8 mouse cellular contexts compared by ENCODE assay signal in genomic region chrX:134019005-134019404, GRCm38 (mm10). TPM values are rescaled to one million over a fixed set of nuclear protein-coding genes. Genes with fewer than 3 reads are reported as not detected.
A peak's percentile ranks its signal among the peaks of the same experiment; 100 is the strongest.
DNase-seq lines count a peak whose midpoint lies in the region; ATAC-seq and TF ChIP-seq lines count a peak whose summit lies in the region.

No protein-coding gene starts in this region.

- H3K36me3 ChIP-seq in embryonic facial prominence, embryonic 14.5 days (ENCODE audit: control insufficient read depth, insufficient read depth, low read length) = no peaks in the 10 kb centered on the region
- H3K36me3 ChIP-seq in heart, postnatal 0 days (replicated peaks; ENCODE audit: control insufficient read depth, insufficient read depth, low read length) = no peaks in the 10 kb centered on the region
- no peaks in the 10 kb centered on the region for H3K36me3 ChIP-seq in liver, postnatal 0 days (replicated peaks; ENCODE audit: insufficient read depth, low read length)
- H3K36me3 ChIP-seq in neural tube, embryonic 14.5 days (ENCODE audit: control insufficient read depth, insufficient read depth, low read length) = no peaks in the 10 kb centered on the region
- no peaks in the 10 kb centered on the region for H3K36me3 ChIP-seq in thymus, adult 2 months (ENCODE audit: control insufficient read depth, insufficient read depth, low read length)

- H3K4me2 ChIP-seq in embryonic facial prominence, embryonic 14.5 days (ENCODE audit: low read depth, low read length) = no peak overlapping the region
- H3K4me2 ChIP-seq in heart, postnatal 0 days (ENCODE audit: low read depth, low read length) = no peak overlapping the region
- H3K4me2 ChIP-seq in liver, postnatal 0 days (ENCODE audit: low read depth, low read length) = no peak overlapping the region
- H3K4me2 ChIP-seq in neural tube, embryonic 14.5 days (ENCODE audit: low read depth, low read length) = no peak overlapping the region

- DNase-seq in CD8-positive naive resting alpha-beta T cell, adult 2 months (ENCODE audit: low read depth in 2 of 2, low spot score in 2 of 2) = peak; percentile 17 to 32
- DNase-seq in adrenal gland, postnatal 25 days = peak; percentile 34
- DNase-seq in embryonic facial prominence, embryonic 14.5 days (ENCODE audit: low spot score) = peak; percentile 59
- peak; percentile 43 for DNase-seq in heart, postnatal 0 days (ENCODE audit: low spot score)
- peak; percentile 60 to 81 for DNase-seq in kidney, postnatal 25 days
- DNase-seq in liver, postnatal 0 days = peak; percentile 48
- DNase-seq in thymus, adult 2 months = peak; percentile 60

- peak; percentile 92 for TF ChIP-seq CTCF in heart, postnatal 0 days (IDR thresholded peaks at IDR 0.05; ENCODE audit: low read depth)
- TF ChIP-seq CTCF in liver, postnatal 0 days (IDR thresholded peaks at IDR 0.05; ENCODE audit: low read depth) = peak; percentile 89
- TF ChIP-seq CTCF in thymus, adult 2 months (IDR thresholded peaks at IDR 0.05; ENCODE audit: borderline replicate concordance, control insufficient read depth, extremely low read depth, insufficient read depth, low read length, poor library complexity) = no peak

- ATAC-seq in embryonic facial prominence, embryonic 14.5 days (ENCODE audit: low read depth) = 0 out of 2 replicates have a peak, but pooled peaks have one; percentile 53
- no peak for ATAC-seq in heart, postnatal 0 days (ENCODE audit: insufficient read depth, low read depth)
- 0 out of 2 replicates have a peak, but pooled peaks have one; percentile 38 for ATAC-seq in liver, postnatal 0 days
- ATAC-seq in neural tube, embryonic 14.5 days (ENCODE audit: low read depth) = peak; percentile 90; the same call in 1 of the 2 replicates

- H3K27me3 ChIP-seq in embryonic facial prominence, embryonic 14.5 days (replicated peaks; ENCODE audit: control insufficient read depth, insufficient read depth, low read length) = no peaks in the 10 kb centered on the region
- no peaks in the 10 kb centered on the region for H3K27me3 ChIP-seq in heart, postnatal 0 days (ENCODE audit: control insufficient read depth, insufficient read depth, low read length)
- no peaks in the 10 kb centered on the region for H3K27me3 ChIP-seq in liver, postnatal 0 days (ENCODE audit: insufficient read depth, low read length)
- no peaks in the 10 kb centered on the region for H3K27me3 ChIP-seq in neural tube, embryonic 14.5 days (ENCODE audit: control insufficient read depth, insufficient read depth, low read length)
- no peaks in the 10 kb centered on the region for H3K27me3 ChIP-seq in thymus, adult 2 months (ENCODE audit: control insufficient read depth, insufficient read depth, low read length)

- H3K4me3 ChIP-seq in embryonic facial prominence, embryonic 14.5 days (ENCODE audit: low read depth, low read length) = no peak overlapping the region
- no peak overlapping the region for H3K4me3 ChIP-seq in heart, postnatal 0 days (ENCODE audit: low read depth, low read length)
- H3K4me3 ChIP-seq in liver, postnatal 0 days (ENCODE audit: low read depth, low read length) = no peak overlapping the region
- no peak overlapping the region for H3K4me3 ChIP-seq in neural tube, embryonic 14.5 days (ENCODE audit: low read depth, low read length)
- no peak overlapping the region for H3K4me3 ChIP-seq in thymus, adult 2 months (ENCODE audit: control insufficient read depth, insufficient read depth, low read length)

- WGBS in embryonic facial prominence, embryonic 14.5 days = 14% methylated on average over 9 of the region's 9 CpGs
- 5% methylated on average over 9 of the region's 9 CpGs for WGBS in heart, postnatal 0 days
- WGBS in liver, postnatal 0 days (ENCODE audit: insufficient replicate concordance) = 14% methylated on average over 9 of the region's 9 CpGs
- 13% methylated on average over 9 of the region's 9 CpGs for WGBS in neural tube, embryonic 14.5 days
- 3% methylated on average over 9 of the region's 9 CpGs for WGBS in thymus, adult 2 months

- no peak overlapping the region for H3K9ac ChIP-seq in embryonic facial prominence, embryonic 14.5 days (ENCODE audit: low read depth, low read length)
- no peak overlapping the region for H3K9ac ChIP-seq in heart, postnatal 0 days (replicated peaks; ENCODE audit: low read depth, low read length)
- H3K9ac ChIP-seq in liver, postnatal 0 days (replicated peaks) = no peak overlapping the region
- no peak overlapping the region for H3K9ac ChIP-seq in neural tube, embryonic 14.5 days (replicated peaks; ENCODE audit: low read depth, low read length)

- no peak overlapping the region for H3K27ac ChIP-seq in embryonic facial prominence, embryonic 14.5 days (replicated peaks; ENCODE audit: low read depth, low read length)
- no peak overlapping the region for H3K27ac ChIP-seq in heart, postnatal 0 days (ENCODE audit: low read depth)
- no peak overlapping the region for H3K27ac ChIP-seq in liver, postnatal 0 days (ENCODE audit: low read depth)
- H3K27ac ChIP-seq in neural tube, embryonic 14.5 days (ENCODE audit: low read depth, low read length) = no peak overlapping the region
- H3K27ac ChIP-seq in thymus, adult 2 months (ENCODE audit: control insufficient read depth, insufficient read depth, low read length) = no peak overlapping the region

- TF ChIP-seq EP300 in heart, postnatal 0 days (IDR thresholded peaks at IDR 0.05; ENCODE audit: low read depth) = no peak
- TF ChIP-seq EP300 in liver, postnatal 0 days (IDR thresholded peaks at IDR 0.05; ENCODE audit: low read depth) = no peak

- no peak for TF ChIP-seq POLR2A in thymus, adult 2 months (IDR thresholded peaks at IDR 0.05; ENCODE audit: control insufficient read depth, extremely low read depth, insufficient read depth, low read length, poor library complexity)

- H3K4me1 ChIP-seq in embryonic facial prominence, embryonic 14.5 days (ENCODE audit: control insufficient read depth, insufficient read depth, low read length) = no peaks in the 10 kb centered on the region
- no peaks in the 10 kb centered on the region for H3K4me1 ChIP-seq in heart, postnatal 0 days (ENCODE audit: control insufficient read depth, insufficient read depth)
- H3K4me1 ChIP-seq in liver, postnatal 0 days (ENCODE audit: insufficient read depth) = no peaks in the 10 kb centered on the region
- H3K4me1 ChIP-seq in neural tube, embryonic 14.5 days (ENCODE audit: control insufficient read depth, insufficient read depth, low read length) = no peaks in the 10 kb centered on the region
- no peaks in the 10 kb centered on the region for H3K4me1 ChIP-seq in thymus, adult 2 months (replicated peaks; ENCODE audit: control insufficient read depth, insufficient read depth, low read length)

- no peaks in the 10 kb centered on the region for H3K9me3 ChIP-seq in embryonic facial prominence, embryonic 14.5 days (ENCODE audit: control insufficient read depth, low read length)
- no peaks in the 10 kb centered on the region for H3K9me3 ChIP-seq in heart, postnatal 0 days (replicated peaks; ENCODE audit: control insufficient read depth, low read length)
- H3K9me3 ChIP-seq in liver, postnatal 0 days (ENCODE audit: low read length) = no peaks in the 10 kb centered on the region
- H3K9me3 ChIP-seq in neural tube, embryonic 14.5 days (ENCODE audit: control insufficient read depth, low read length) = no peaks in the 10 kb centered on the region

RNA-seq across cellular contexts. Expression of gene Sytl4, which starts 37.4 kb away (rescaled TPM):
- 10.3 and 15.4 TPM in 2 replicates for total RNA-seq in adrenal gland, postnatal 25 days (2021)
- polyA plus RNA-seq in embryonic facial prominence, embryonic 14.5 days (2014; fragmentation: Nextera tagmentation; extraction: Ambion mirVana) = 5.0 and 6.1 TPM in 2 replicates
- total RNA-seq in heart, postnatal 0 days (2014; rRNA removed; ENCODE audit: low replicate concordance) = 0.08 and 1.8 TPM in 2 replicates
- polyA plus RNA-seq in heart, postnatal 0 days (2015; fragmentation: Nextera tagmentation; extraction: Ambion mirVana) = 1.1 and 1.2 TPM in 2 replicates
- polyA plus RNA-seq in liver, postnatal 0 days (2015; fragmentation: Nextera tagmentation; extraction: Ambion mirVana) = 1.2 and 1.3 TPM in 2 replicates
- polyA plus RNA-seq in neural tube, embryonic 14.5 days (2014; fragmentation: Nextera tagmentation; extraction: Ambion mirVana) = 0.48 and 0.84 TPM in 2 replicates
- 0.27 and 0.37 TPM in 2 replicates for polyA plus RNA-seq in thymus, adult 2 months (2012; rRNA removed)

RNA-seq across cellular contexts. Expression of gene Cstf2, which starts 40.0 kb away (rescaled TPM):
- 32.5 and 46.5 TPM in 2 replicates for total RNA-seq in adrenal gland, postnatal 25 days (2021)
- polyA plus RNA-seq in embryonic facial prominence, embryonic 14.5 days (2014; fragmentation: Nextera tagmentation; extraction: Ambion mirVana) = 45.3 and 46.2 TPM in 2 replicates
- 15.3 and 20.6 TPM in 2 replicates for total RNA-seq in heart, postnatal 0 days (2014; rRNA removed; ENCODE audit: low replicate concordance)
- polyA plus RNA-seq in heart, postnatal 0 days (2015; fragmentation: Nextera tagmentation; extraction: Ambion mirVana) = 11.0 and 12.3 TPM in 2 replicates
- polyA plus RNA-seq in liver, postnatal 0 days (2015; fragmentation: Nextera tagmentation; extraction: Ambion mirVana) = 8.3 and 9.7 TPM in 2 replicates
- 82.5 and 84.9 TPM in 2 replicates for polyA plus RNA-seq in neural tube, embryonic 14.5 days (2014; fragmentation: Nextera tagmentation; extraction: Ambion mirVana)
- 47.2 and 49.6 TPM in 2 replicates for polyA plus RNA-seq in thymus, adult 2 months (2012; rRNA removed)
